Mouse (Mus musculus) embryo, embryonic 9.5 days (tissue): Measurements from ENCODE around the gene Pip4k2b.

Source experiments
- DNase-seq: peaks from one replicate; pipeline ENCODE4 v3.0.0-alpha.2; 2017; ENCODE audit errors: extremely low spot score

Gene Pip4k2b

GRCm38 (mm10) chr11:97694921-97695711, 49.4 kb downstream of the Pip4k2b start:
- no peak for DNase-seq

DNA sequence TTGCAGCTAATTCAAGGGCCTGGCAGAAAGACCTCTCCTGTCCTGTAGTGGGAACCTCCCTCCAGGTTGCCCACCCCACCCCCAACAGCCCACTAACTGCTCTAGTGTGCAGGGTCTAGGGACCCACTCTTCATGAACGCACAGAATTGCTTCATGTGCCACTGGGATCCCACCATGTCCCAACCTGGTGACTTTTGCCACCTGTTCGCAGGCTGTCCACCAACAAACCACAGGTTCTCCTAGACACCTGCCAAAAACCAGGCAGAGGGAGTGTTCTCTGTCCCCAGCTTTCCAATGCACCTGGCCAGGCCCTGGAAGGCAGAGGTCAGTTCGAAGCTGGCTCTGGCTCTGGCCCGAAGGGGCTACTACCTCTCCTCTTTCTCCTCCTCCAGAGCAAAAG, 50.1 kb downstream of the Pip4k2b start:
- no peak for DNase-seq

DNA sequence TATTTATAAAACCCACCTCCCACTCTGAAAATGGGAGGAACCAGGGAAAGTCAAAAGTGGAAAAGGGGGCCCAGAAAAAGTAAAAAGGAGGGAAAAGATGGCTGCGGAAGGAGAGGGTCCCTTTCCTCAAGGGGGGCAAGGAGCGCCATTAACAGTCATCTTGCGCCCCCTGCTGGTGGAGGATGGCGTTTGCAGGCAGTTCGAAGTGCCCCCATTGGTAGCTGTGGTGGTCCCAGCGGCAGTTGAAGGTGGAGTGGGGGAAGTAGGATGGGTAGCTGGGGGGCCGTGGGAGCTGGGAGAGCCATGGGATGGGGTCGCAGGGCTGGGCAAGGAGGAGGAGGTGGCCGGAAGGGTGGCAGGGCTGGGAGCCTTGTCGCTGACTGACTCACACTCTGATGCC, 54.6 kb downstream of the Pip4k2b start:
- peak; percentile 77 for DNase-seq

DNA sequence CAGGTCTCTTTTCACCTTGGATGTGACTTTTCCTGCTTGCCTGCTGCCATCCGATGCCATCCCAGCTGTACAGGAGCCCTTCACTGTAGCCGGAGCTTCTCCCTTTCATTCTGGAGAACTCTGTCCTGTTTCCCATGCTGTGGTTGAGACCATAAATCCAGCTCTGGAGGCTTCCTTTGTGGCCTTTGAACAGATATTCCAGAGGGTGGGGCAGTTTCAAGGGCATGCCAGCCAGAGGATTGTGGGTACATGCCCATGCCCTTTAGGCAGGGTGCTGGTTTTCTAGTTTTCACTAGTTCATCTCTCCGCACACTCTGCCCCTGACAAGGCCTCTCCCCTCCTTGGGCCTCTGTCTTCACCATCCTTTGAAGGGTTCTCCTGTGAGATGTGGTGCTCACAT, 57.4 kb downstream of the Pip4k2b start:
- DNase-seq = no peak

GRCm38 (mm10) chr11:97686322-97686908, 58.1 kb downstream of the Pip4k2b start:
- no peak for DNase-seq

- DNase-seq = peak; percentile 89
Measured at GRCm38 (mm10) chr11:97685613-97686321, 58.7 kb downstream of the Pip4k2b start, which contains the start of gene Cisd3. Gene Cisd3, plus strand, starts transcription at chr11:97685826.

- DNase-seq = no peak
Measured at GRCm38 (mm10) chr11:97684766-97685165, 59.7 kb downstream of the Pip4k2b start.

DNA sequence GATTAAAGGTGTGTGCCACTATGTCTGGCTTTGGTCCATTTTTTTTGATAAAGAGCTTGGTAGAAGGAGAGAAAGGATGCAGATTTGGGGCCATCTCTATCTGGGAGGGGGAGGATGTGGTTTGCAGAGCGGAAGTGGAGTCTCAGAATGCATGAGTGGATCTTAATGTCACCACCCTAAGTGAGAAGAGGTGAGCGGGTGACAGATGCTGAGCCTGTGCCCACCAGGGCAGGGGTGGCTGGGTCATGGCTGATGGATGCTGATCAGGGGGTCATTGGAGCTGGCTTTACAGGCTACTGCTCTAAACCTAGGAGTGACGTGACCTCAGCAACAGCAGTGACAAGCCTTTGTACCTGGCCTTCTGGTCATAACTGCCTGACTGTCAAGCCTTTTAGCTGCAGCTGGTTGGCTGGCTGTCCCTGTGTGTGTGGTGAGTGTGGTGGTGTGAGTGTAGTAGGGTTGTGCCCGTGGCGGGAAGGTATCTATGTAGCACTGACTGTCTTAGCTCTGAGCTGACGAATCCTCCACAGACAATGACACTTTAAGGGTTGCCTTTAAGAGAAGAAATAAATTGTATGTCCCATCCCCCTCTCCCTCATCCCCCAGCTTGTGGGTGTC, 60.3 kb downstream of the Pip4k2b start:
- DNase-seq = no peak

DNA sequence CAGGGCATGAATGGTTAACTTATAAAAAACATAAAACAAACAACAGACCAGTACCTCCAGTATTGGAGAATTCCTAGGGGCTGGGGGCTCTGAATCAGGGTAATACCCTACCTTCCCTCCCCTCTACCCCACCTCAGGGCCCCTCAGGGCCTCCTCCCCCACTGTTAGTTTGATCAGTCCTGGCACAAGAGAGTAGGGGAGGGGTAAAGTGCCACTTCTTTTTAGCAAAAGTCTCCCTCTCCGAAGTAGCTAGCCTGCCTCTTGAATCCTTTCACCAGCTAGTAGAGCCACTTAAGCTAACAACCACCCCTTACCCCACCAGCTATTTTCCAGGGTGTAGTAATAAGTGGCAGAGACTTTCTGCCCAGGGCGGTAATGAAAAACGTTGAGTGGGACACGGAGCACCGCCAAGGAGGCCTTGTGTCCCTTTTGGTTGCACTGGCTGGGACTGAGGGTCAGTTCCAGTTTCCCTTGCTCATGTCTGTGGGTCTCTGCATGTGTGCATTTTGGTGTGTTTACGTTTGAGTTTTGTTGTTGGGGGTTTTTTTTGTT, 61.9 kb downstream of the Pip4k2b start:
- DNase-seq = no peak

GRCm38 (mm10) chr11:97680430-97680829, 64.1 kb downstream of the Pip4k2b start:
- DNase-seq = no peak

GRCm38 (mm10) chr11:97678301-97678700, 66.2 kb downstream of the Pip4k2b start:
- no peak for DNase-seq

GRCm38 (mm10) chr11:97677842-97678241, 66.7 kb downstream of the Pip4k2b start:
- no peak for DNase-seq

DNA sequence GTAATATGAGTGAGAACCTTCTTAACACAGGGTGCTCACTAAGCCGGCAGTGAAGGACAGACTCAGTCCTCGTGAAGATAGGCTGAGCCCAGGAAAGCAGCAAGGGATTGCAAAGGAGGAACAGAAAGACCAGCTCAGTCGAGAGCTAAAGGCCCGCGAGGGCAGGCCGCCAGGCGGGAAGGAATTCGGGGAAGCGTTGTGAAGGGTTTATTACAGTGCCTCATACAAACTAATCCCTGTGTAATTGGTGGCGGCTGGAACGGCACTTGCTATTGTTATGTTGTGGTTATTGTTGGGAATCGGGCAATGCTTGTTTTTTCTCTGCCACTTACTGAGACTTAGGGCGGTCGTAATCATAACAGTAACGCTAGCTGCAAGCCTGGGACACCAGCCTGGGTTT, 67.1 kb downstream of the Pip4k2b start:
- DNase-seq = no peak

DNA sequence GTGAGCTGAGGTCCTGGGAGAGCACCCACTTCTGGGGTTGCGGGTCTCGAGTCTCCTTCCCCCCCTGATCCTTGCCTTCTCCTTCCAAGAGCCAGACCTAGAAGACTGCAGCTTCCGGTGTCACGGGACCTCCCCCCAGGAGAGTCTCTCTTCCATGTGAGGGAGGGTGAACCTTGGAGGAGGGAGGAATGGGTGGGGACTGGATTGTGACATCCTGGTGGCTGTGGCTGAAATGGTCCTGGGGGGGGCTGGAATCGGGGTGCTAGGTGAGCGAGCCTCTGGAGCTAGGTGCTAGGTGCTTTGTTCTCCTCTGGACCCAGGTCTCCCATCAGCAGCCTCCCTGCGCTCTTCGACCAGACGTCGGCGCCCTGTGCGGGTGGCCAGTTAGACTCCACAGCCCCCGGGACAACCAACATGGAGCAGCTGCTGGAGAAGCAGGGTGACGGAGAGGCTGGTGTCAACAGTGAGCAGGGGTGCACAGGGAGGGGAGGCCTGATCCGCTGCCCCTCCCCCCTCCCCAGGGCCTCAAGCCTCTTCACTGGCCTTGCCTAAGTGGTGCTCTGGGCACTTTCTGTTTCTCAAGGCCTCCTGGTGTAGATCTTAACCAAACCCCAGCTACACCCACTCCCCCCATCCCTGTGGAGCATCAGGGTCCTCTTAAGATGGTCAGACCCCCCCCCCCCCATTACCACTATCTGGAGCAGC, 68.3 kb downstream of the Pip4k2b start:
- no peak for DNase-seq

GRCm38 (mm10) chr11:97673148-97673547, 71.4 kb downstream of the Pip4k2b start:
- DNase-seq = no peak

- DNase-seq = no peak
Measured at GRCm38 (mm10) chr11:97671177-97671527, 73.4 kb downstream of the Pip4k2b start.

GRCm38 (mm10) chr11:97670234-97671176, 74.0 kb downstream of the Pip4k2b start:
- no peak for DNase-seq

GRCm38 (mm10) chr11:97669829-97670228, 74.7 kb downstream of the Pip4k2b start:
- no peak for DNase-seq

DNA sequence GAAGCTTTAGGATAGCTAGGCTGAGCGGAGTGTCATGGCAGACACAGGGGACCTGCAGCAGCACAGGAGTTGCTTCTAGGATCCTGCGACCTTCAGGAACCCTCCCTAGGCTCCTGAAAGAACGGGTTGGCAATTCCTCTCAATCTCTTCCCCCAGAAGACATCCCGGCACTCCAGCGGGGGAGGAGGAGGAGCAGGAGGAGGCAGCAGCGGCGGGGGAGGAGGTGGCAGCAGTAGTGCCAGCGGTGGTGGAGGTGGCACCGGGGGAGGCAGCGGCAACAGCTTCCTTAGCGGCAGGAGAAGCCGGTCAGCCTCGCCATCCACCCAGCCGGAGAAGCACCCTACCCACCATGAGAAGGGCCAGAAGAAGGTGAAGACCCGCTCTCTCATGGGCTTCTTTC, 75.2 kb downstream of the Pip4k2b start:
- no peak for DNase-seq

GRCm38 (mm10) chr11:97668160-97668559, 76.3 kb downstream of the Pip4k2b start:
- no peak for DNase-seq
